Mouse (Mus musculus) gonadal fat pad, adult 2 months (tissue): ENCODE data around the gene Trim80. TPM values are rescaled to one million over a fixed set of nuclear protein-coding genes. Genes with fewer than 3 reads are reported as not detected.
"Not testable (repeated sequence)": the region's sequence is repeated elsewhere in the genome, so short reads cannot be mapped to it uniquely, and the experiment has no call there.

Experiments
- DNase-seq: peaks from one replicate; pipeline ENCODE4 v3.0.0-alpha.2; 2012; ENCODE audit warnings: low read depth
- polyA plus RNA-seq: library from polyadenylated mRNA; depleted of rRNA; stranded (reverse); fragments of >200 nt; gene quantifications from 2 replicates; pipeline ENCODE4 v1.2.3, GENCODE M21; 2012

The Trim80 gene
- polyA plus RNA-seq, 1 experiment, result 0.57 TPM

DNA sequence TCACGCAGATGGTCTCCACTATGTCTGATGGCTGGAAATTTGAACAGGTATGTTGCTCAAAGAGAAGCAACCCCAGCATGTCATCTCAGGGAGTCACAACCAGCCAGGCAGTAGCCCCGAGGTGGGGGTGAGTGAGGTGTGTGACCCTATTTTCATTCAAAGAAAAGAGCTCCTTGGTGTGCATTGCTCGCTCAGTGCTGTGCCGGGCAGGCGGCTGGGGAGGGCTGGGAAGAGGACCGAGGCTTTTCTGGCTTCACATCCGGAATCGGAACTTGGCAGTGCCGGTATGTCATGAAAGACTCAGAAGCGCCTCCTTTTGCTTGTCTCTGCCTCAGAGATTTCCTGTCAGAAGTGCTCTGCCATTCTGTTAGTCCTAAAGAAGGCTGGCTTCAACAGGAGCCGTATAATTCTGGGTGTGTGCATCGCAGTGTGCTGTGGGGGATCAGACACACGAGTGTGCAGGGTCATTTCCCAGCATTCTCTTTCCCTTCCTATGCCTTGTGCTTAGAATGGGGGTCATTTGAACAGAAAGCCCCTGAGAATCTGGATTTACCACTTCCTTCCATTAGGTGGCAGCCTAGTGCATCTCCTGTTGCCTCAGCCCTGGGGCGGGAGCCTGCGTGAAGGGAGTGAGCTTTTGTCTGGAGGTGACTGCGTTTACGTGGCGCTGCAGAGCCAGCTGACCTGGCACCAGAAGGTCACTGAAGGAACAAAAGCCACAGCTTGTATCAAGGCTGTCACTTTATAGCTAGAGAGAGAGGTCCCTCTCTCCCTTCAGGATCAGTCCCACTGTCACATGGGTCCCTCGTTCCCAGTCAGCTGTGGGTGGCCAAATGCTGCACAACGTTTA, 12.6 kb upstream of the Trim80 start:
- DNase-seq, result no peak

DNA sequence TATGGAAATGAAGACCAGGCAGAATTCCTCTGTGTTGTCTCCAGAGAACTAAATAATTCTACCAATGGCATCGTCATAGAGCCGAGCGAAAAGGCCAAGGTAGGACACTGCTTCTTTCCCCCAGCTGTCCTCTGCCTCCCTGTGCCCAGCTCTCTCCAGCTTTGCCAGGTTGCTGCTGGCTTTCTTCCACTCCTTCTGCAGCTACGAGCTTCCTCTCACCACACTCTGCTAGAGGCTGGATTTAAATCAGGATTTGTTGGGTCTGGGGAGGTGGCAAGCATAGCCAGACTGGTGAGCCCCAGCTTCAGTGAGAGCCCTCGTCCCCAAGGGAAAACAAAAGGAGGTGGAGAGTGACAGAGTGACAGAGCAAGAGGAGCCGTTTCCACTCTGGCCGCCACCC, 11.0 kb upstream of the Trim80 start:
- no peak for DNase-seq

DNA sequence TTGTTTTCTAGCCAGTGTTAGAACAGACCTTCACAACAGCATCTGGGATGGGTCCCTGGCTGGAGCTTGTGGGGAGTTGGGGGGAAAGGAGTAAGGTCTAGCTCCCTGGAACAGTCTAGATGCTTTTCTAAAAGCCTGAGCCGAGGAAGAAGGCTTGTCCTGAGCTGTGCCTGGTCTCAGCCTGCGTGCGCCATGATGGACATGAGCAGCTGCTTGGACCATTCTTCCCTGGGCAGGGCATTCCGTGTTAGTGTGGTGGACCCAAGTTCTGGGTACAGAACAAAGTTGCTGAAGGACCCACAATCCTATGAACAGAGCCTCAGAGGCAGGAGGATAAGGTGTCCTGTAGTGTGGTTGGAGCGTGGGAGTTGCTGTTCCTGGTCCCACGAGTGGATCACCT, 9.8 kb upstream of the Trim80 start:
- no peak for DNase-seq

DNA sequence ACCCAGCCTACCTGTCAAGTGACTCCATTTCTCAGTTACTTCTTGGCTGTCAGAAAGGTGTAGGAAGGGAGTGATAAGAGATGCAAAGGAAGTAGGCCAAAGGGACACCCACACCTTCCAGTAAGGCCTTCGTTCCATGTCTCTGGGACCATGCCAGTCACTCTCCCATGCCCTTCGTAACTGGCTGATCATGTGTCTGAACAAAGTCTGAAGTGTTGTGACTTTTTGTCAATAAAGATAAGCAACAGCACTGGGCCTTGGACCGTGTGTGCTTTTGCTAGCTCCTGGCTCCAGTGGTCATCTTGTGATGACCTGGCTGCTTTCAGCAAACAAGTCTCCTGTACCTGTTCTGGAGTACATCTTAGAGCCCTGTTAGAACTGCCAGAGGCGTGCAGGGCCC, 7.5 kb upstream of the Trim80 start:
- DNase-seq, result no peak

DNA sequence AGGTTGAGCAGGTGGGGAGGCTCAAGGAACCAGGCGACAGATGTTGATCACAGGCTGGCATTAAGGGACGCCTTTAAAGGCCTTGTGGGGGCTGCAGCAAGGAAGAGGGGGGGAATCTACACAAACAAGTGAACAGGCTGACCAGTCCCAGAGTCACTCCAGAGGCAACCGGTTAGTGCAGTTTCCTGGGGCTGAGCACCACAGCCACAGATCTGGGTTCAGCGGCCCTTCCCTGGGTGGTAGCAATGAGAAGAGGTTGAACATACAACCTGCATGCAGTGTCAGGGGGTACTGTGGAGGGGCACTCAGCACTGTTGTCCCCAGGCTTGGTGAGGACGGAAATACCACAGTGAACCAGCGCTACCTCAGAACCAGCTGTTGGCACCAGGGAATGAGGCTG, 7.0 kb upstream of the Trim80 start:
- no peak for DNase-seq

DNA sequence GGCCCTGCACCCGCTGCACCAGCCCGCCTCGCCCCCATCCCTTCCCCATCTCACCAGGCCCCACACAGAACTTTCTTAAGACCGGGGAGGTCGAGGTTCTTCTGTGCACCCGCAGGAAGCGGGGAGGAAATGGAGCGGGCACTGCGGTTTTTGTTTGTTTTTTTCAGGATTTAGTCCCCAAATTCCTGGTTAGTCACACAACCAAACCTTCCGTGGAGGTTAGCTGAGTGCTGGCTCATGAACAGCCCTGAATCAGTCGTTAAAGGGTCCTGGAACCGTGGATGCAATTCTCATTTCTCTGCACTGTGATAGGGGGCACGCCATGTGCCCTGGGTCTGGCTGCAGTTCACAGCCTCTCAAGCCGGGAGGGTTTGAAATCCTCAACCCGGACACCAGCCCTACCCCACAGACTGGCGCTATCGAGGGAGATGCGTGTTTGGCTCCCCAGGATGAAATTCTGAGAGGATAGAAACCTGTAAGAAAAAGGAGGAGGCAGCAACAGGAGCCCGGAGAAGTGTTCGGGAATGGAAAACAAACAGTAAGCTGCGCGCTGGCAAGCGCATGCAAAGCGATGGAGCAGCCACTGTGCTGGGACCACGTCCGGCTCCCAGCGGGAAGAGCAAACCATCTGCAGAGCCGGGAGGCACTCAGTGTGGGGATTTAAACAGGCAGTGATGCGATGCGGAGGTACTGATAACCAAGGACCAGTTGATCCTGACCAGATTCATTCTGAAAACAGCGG, 4.6 kb upstream of the Trim80 start:
- no peak for DNase-seq

DNA sequence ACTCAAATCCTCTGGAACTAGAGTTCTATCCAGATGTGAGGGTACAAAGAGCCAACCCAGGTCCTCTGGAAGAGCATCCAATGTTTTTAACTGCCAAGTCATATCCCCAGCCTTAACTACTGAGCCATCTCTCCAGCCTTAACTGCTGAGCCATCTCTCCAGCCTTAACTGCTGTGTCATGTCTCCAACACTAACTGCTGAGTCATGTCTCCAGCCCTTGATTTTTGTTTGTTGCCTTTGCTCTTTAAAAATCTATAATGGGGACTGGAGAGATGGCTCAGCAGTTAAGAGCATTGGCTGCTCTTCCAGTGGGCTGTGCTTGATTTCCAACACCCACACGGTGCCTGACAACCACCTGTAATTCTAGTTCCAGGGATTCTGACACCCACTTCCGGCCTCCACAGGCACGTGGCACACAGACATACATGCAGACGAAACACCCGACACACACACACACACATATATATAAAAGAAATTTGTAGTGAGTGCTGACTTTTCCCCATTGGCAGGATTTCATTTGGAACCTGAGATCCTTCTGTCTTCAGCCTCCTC, 2.7 kb upstream of the Trim80 start:
- no peak for DNase-seq

DNA sequence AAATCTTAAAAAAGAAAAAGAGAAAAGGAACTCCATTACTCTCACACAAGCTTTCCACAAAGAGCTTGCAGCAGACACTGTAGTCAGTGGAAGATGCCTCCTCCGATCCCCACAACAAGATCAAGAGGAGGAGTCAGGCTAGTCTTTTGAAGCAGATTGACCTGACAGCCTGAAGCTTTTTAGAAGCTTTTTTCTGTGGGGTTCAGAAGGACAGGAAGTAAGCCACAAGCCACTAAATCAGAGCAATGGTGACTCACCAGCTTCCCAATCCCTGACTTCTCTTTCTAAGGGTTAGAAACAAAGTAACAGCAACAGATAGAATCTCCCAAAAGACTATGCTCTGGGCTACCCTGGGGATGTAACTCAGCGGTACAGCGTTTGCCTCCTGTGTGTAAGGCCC, 1.0 kb upstream of the Trim80 start:
- no peak for DNase-seq

DNA sequence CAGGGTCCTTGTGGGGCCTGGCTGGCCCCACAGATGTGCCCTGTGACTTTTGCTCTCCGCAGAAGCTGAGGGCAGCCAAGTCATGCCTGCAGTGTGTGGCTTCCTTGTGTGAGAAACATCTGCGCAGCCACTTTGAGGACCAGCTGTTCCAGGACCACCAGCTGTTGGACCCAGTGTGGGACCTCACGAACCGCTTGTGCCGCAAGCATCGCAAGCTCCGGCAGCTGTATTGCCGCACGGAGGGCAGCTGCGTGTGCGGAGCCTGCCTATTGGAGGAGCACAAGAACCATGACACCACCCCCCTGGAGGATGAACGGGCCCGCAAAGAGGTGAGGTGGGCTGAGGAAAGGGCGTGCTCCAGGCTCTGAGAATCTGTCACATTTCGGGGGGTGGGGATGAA, 1.1 kb downstream of the Trim80 start:
- no peak for DNase-seq

DNA sequence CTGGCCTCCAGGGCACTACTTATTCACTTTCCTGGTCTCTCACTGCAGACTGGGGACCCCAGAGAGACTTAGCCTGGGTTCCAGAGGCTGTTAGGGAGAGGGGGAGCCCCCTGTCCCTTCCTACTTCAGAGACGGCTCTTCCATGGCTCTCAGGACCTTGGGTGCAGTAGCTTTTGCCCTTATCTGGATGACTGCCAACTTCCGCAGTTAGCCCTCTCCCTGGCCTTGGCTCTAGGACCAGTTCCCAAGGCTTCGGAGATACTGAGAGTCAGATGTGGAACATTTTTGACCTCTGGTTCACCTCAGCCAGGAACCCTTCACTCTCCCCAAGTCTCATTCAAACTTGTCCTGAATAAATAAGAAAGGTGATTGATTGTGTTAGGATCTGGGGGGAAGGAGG, 6.6 kb downstream of the Trim80 start:
- DNase-seq, result no peak

DNA sequence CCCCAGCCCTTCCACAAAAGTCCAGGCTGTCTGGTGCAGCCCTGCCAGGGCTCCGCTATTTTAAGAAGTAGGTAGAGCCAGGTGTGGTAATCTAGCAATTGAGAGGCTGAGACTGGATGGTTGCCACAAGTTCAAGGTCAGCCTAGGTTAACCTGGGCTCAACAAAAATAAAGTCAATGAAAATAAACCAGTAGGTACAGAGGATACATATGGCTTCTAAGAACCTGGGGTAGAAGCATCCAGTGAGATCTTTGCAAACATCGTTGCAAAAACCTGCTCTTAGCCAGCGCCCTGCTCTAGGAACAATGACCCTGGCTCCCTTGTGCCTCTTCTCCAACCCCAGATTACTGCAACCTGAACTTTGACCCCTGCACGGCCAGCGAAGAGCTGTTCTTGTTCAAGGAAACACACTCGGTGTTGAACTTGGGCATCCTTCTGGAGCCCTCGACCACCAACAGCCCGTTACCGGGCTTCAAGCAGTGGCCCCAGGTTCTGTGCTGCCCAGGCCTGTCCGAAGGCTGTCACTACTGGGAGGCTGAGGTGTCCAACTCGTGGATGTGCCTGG, 7.1 kb downstream of the Trim80 start:
- no peak for DNase-seq

DNA sequence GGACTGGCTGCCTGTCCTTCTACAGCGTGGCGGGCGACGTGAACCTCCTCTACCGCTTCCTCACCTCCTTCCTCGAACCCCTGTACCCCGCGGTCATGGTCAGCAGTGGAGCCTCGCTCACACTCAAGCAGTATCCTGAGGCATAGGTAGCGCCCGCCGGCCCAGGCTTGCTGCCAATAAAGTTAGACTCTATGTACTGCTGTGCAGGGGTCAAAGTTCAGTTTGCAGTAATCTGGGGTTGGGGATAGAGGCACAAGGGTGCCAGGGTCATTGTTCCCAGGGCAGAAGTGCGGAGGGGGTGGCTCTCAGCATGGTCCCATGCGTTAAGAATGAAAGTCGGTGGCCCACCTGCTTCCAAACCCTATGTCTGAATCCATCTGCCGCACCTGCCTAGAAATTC, 7.7 kb downstream of the Trim80 start:
- no peak for DNase-seq

DNA sequence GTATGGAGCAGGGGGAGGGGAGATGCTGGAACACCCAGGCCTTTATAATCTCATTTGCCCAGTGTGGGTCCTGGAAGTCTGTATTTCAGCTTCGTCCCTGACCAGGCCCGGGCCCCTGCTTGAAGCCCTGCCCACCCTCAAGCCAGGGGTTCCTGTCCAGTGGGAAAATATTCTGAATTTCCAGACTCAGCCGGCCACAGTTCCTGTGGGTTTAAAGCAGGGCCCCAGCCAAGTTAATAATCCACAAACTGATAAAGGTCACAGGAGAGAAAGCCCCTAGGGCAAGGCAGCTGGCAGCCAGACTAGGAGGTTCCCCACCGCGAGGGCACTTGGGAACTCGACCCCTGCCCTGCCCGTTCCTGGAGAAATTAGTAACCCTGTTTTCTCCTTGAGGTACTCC, 8.7 kb downstream of the Trim80 start:
- DNase-seq, result no peak

DNA sequence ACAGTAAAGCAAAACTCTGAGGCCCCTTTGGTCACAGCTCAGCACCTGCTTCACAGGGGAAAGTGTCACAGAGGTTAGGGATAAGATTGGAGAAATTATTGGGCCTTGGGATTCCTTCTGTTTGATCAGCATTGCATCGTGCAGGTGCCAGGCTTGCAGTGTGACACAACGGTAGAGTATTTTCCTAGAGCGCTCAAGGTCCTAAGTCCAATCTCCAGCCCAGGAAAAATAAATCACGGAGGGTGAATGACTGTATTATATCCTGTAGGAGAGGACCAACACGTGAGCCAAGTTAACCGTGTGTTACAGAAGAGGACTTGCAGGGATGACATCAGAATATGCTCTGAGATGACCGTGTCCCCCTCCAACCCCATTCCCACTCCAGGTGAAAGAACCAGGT, 9.8 kb downstream of the Trim80 start:
- no peak for DNase-seq

DNA sequence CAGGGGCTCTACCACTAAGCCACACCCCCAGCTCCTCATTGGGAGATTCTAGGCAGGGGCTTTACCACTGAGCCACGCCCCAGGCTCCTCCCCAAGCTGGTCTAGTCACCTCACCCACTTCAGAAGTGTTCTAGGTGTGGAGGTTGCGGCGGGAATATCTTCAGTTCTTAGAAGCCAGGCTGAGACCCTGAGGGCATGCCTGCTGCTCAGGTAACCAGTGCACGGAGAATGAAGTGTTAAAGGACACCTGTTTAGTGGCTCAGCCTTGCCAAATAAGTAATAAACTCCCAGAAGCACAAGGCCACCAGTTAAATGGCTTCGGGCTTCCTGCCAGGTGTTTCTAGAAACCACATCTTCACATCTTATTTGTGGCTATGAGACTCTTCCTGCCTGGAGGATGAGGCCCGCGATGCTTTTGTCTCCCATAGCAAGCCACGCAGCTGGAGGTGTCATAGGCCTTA, 11.5 kb downstream of the Trim80 start:
- no peak for DNase-seq

DNA sequence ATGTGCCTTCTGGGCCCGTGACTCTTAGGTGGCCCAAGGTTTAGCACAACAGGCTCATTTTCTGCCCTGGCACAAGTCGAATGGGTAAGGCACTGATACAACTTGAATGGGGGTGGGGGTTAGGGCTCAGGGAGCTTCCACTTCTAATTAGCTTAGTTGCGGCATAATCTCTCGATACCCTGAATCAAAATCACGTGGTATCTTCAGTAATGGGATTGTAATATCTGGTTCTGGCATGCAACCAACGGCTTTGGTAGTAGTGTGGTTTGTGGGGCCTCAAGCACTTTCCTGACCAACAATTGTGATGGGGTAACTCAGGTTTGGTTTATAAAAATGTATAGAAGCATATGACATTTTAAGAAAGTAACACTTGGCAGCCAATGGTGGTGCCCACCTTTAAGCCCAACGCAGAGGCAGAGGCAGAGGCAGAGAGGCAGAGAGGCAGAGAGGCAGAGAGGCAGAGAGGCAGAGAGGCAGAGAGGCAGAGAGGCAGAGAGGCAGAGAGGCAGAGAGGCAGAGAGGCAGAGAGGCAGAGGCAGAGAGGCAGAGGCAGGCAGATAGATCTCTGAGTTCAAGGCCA, 12.0 kb downstream of the Trim80 start:
- no peak for DNase-seq

DNA sequence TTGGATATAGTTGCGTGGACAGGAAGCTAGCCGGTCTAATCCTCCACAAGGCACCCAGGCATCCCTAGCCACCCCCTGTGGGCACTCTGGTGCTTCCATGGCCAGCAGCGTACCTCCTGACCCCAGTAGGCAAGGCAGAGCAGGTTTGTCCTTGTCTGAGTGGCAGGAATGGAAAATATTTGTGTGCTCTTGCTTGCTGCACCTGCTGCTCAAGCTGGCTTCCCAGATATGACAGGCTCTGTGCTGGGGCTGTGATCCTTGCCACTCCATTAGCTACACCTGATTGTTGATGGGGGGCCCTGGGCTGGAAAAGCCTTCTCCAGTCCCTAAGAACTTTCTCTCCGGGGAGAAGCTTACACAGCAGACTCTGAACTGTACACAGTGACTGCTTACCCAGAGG, 13.0 kb downstream of the Trim80 start:
- no peak for DNase-seq

DNA sequence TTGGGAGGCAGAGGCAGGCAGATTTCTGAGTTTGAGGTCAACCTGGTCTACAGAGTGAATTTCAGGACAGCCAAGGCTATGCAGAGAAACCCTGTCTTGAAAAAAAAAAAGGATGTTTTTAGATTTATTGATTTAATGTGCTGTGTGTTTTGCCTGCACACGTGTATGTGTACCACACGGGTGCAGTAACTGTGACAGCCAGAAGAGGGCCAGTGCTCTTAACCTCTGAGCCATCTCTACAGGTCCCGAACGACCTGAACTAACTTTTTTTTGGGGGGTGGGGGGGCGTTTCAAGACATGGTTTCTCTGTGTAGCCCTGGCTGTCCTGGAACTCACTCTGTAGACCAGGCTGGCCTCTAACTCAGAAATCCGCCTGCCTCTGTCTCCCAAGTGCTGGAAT, 14.5 kb downstream of the Trim80 start:
- not testable (repeated sequence) for DNase-seq

DNA sequence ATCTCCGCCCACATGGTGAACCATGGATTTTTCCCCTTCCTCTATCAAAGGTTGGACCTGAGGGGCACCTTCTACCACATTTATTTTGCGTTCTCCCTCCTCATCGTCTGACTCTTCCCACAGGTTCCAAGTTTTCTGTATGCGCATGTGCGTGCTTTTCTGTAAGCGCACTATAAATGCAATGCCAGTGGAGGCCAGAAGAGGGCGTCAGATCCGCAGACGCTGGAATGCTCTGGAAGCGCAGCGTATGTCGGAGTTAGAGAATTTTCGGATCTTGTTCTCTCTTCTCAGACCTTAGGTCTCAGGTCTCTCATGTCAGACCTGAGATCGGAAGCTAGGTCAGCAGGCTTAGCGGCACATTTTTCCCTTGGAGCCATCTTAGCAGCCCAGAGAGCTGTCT, 15.3 kb downstream of the Trim80 start:
- no peak for DNase-seq

DNA sequence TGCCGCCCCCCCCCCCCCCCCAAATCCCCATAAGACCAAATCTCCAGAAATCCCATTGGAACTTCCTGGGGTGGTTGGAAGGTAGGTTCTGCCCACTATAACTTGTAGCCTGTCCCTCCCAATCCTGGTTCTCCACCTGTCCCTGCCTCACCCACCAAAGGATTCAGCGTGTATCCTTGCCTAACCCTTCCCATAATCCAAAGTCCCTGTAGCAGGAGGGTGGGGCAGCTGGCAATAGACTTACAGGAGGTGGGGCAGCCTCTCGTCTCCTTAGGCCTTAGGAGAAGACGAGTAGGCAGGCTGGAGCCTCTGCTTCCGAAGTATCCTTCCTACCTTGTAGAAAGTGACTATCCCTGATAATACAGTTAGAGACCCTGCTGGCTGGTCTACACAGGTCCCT, 15.8 kb downstream of the Trim80 start:
- no peak for DNase-seq

DNA sequence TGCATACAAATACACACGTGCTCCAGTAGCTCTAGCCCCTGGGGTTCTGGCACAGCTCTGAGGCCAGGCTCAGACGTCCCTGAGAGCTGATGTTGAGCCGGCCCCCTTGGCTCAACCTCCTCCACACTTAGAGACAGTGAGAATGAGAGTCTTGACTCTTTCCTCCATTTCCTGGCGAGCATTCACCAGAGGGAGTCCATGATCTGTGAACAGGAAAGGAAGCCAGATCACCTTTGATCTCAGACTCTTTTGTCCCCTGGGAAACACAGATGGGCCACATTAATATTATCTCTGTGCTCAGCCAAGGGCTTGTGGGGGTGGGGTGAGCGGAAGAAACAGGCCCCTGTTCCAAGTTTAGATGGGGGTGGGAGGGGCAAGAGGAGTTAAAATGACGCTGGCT, 17.1 kb downstream of the Trim80 start:
- no peak for DNase-seq

DNA sequence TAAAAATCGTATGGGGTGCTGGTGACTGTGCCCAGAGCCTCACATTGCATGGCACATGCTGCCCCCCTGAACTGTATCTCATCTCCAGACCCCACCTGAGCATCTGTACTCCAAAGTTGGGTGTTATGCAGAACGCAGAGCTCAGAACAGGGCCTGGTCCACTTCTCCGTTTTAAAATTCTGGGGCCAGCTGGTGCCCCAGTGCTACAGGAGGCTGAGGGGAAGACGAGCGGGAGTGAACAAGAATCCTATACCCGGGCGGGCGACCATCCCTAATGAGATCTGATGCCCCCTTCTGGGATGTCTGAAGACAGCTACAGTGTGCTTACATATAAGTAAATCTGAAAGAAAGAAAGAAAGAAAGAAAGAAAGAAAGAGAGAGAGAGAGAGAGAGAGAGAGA, 20.6 kb downstream of the Trim80 start:
- DNase-seq, result no peak
